Comparison of ENCODE assay signal across 24 mouse cellular contexts in the genomic region with DNA sequence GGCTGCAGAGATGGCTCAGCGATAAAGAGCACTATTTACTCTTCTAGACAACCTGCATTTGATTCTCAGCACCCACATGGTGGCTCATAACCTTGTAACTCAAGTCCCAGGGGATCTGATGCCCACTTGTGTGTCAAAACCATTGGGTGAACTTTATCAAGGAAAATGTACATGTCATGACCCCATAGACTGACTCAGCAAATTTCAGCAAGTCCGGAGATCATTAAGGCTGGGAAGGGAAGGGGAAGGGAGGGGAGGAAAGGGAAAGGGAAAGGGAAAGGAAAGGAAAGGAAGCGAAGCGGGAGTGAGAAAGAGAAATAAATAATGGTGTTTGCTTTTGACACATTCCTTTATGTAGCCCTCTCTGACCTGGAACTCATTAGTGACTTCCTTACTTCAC. TPM values are rescaled to one million over a fixed set of nuclear protein-coding genes. Genes with fewer than 3 reads are reported as not detected.
DNase-seq lines count a peak whose midpoint lies in the region; ATAC-seq and TF ChIP-seq lines count a peak whose summit lies in the region.
"Had no signal": no experiment of that assay in that cellular context is flagged by ENCODE, and none has a peak within 500 bp of the region (broad histone marks: within the 10 kb centered on the region; RNA-seq: fewer than 3 reads in every experiment).

No protein-coding gene starts in this region.

- peaks cover 14% of the 10 kb centered on the region; the same call in 1 of the 2 replicates for H3K36me3 ChIP-seq in liver, adult 2 months (ENCODE audit: control insufficient read depth, insufficient read depth, low read length)
- peaks cover 4% of the 10 kb centered on the region; the same call in 1 of the 2 replicates for H3K36me3 ChIP-seq in liver, embryonic 15.5 days (replicated peaks)
- H3K36me3 ChIP-seq: heart, embryonic 15.5 days had no signal

- H3K27me3 ChIP-seq in liver, adult 2 months (ENCODE audit: control insufficient read depth, insufficient read depth, low read length): no peaks in the 10 kb centered on the region
- H3K27me3 ChIP-seq in liver, embryonic 15.5 days: no peaks in the 10 kb centered on the region
- H3K27me3 ChIP-seq: forebrain, embryonic 15.5 days; heart, embryonic 15.5 days; hindbrain, embryonic 13.5 days; Patski had no signal

- ATAC-seq in liver, embryonic 15.5 days (ENCODE audit: insufficient read depth): no peak
- ATAC-seq: CD4-positive, CD25-positive, alpha-beta regulatory T cell, adult 4 months; forebrain, embryonic 15.5 days; hindbrain, postnatal 0 days; Patski had no signal

- no peak overlapping the region for H3K4me2 ChIP-seq in liver, embryonic 15.5 days
- H3K4me2 ChIP-seq: forebrain, embryonic 15.5 days; heart, embryonic 15.5 days; hindbrain, embryonic 13.5 days had no signal

- no peak for TF ChIP-seq CTCF in liver, adult 2 months (IDR thresholded peaks at IDR 0.05; ENCODE audit: low read depth, low read length)
- TF ChIP-seq CTCF in lung, adult 2 months (IDR thresholded peaks at IDR 0.05; ENCODE audit: insufficient read depth, low read length): no peak

- no peak overlapping the region for H3K9ac ChIP-seq in liver, adult 2 months (ENCODE audit: low read depth, low read length)
- no peak overlapping the region for H3K9ac ChIP-seq in liver, embryonic 15.5 days
- H3K9ac ChIP-seq: forebrain, embryonic 15.5 days; heart, embryonic 15.5 days; hindbrain, embryonic 13.5 days had no signal

- peaks cover 12% of the 10 kb centered on the region; the same call in 1 of the 2 replicates for H3K79me2 ChIP-seq in liver, adult 2 months (ENCODE audit: control insufficient read depth, insufficient read depth, low read length)

- no peak overlapping the region for H3K4me3 ChIP-seq in liver, adult 2 months (ENCODE audit: insufficient read depth, low read depth, low read length)
- no peak overlapping the region for H3K4me3 ChIP-seq in liver, embryonic 15.5 days (replicated peaks)
- H3K4me3 ChIP-seq in lung, adult 2 months (replicated peaks; ENCODE audit: extremely low read depth, low read depth, low read length): no peak overlapping the region
- H3K4me3 ChIP-seq: embryonic facial prominence, embryonic 10.5 days; erythroblast, embryonic 14.5 days; forebrain, embryonic 15.5 days; heart, embryonic 10.5 days; heart, embryonic 15.5 days; hindbrain, embryonic 13.5 days had no signal

- WGBS in liver, adult 2 months: 55% methylated on average over 4 of the region's 4 CpGs
- WGBS in liver, embryonic 15.5 days (ENCODE audit: insufficient replicate concordance): 73% methylated on average over 4 of the region's 4 CpGs
- 68% methylated on average over 4 of the region's 4 CpGs for WGBS in lung, adult 2 months

- TF ChIP-seq POLR2A in liver, adult 2 months (IDR thresholded peaks at IDR 0.05; ENCODE audit: extremely low read depth, insufficient read depth, low read length): no peak
- no peak for TF ChIP-seq POLR2A in lung, adult 2 months (IDR thresholded peaks at IDR 0.05; ENCODE audit: borderline replicate concordance, extremely low read depth, low read depth, low read length)

- DNase-seq in R1 (ENCODE audit: low read depth, low spot score): peak; percentile 54
- peak; percentile 43 for DNase-seq in liver, adult 2 months (ENCODE audit: extremely low read depth, low read depth, low spot score)
- no peak for DNase-seq in spleen, postnatal 10 days (ENCODE audit: low spot score in 2 of 2)
- no peak for DNase-seq in lung, adult 2 months
- DNase-seq in lung, postnatal 14 days: no peak
- DNase-seq: adrenal gland, adult 2 months; adrenal gland, postnatal 36 days; cerebellum, adult 2 months; cerebellum, postnatal 10 days; heart, adult 18-20 months; heart, postnatal 14 days had no signal

- H3K27ac ChIP-seq in liver, adult 2 months (replicated peaks; ENCODE audit: insufficient read depth, low read depth, low read length): peak overlapping the region; percentile 26; the same call in 1 of the 2 replicates
- peak overlapping the region; percentile 49; the same call in 1 of the 2 replicates for H3K27ac ChIP-seq in liver, embryonic 15.5 days (replicated peaks)
- H3K27ac ChIP-seq: forebrain, embryonic 15.5 days; heart, embryonic 15.5 days; hindbrain, embryonic 13.5 days; hindbrain, postnatal 0 days had no signal

- H3K9me3 ChIP-seq in liver, embryonic 15.5 days (replicated peaks): no peaks in the 10 kb centered on the region
- H3K9me3 ChIP-seq: embryonic facial prominence, embryonic 10.5 days; forebrain, embryonic 15.5 days; heart, embryonic 10.5 days; heart, embryonic 15.5 days; hindbrain, embryonic 13.5 days had no signal

- peaks cover 18% of the 10 kb centered on the region for H3K4me1 ChIP-seq in liver, adult 2 months (ENCODE audit: control insufficient read depth, insufficient read depth, low read length)
- H3K4me1 ChIP-seq in liver, embryonic 15.5 days (replicated peaks): peaks cover 33% of the 10 kb centered on the region
- H3K4me1 ChIP-seq in lung, adult 2 months (ENCODE audit: control insufficient read depth, insufficient read depth, low read length): peaks cover 6% of the 10 kb centered on the region; the same call in 1 of the 2 replicates

RNA-seq across cellular contexts. Expression of a gene that starts 10.0 kb away (rescaled TPM):
- total RNA-seq in liver, adult 2 months (2014; rRNA removed): 0.13 and 0.28 TPM in 2 replicates
- polyA plus RNA-seq in liver, adult 2 months (2012; rRNA removed): not detected in 2 replicates
- polyA plus RNA-seq in liver, embryonic 15.5 days (2015; fragmentation: Nextera tagmentation; extraction: Ambion mirVana): 0.70 and 0.75 TPM in 2 replicates
- polyA plus RNA-seq in lung, adult 2 months (2012; rRNA removed): not detected in 2 replicates
- total RNA-seq: adrenal gland, adult 2 months; adrenal gland, postnatal 36 days; gastrocnemius, adult 8-10 months; gastrocnemius, postnatal 4 days; heart, adult 18-20 months; heart, postnatal 14 days; hematopoietic stem cell, adult 5-6 weeks; hindbrain, postnatal 0 days had no signal
- polyA plus RNA-seq: adrenal gland, adult 2 months; Patski had no signal

RNA-seq across cellular contexts. Expression of a gene that starts 18.1 kb away (rescaled TPM):
- total RNA-seq in liver, adult 2 months (2014; rRNA removed): 8.1 and 10.4 TPM in 2 replicates
- 5.2 and 6.8 TPM in 2 replicates for polyA plus RNA-seq in liver, adult 2 months (2012; rRNA removed)
- 6.2 and 6.8 TPM in 2 replicates for polyA plus RNA-seq in liver, embryonic 15.5 days (2015; fragmentation: Nextera tagmentation; extraction: Ambion mirVana)
- 6.8 and 7.2 TPM in 2 replicates for polyA plus RNA-seq in lung, adult 2 months (2012; rRNA removed)

RNA-seq across cellular contexts. Expression of a gene that starts 18.2 kb away (rescaled TPM):
- 91.8 and 98.9 TPM in 2 replicates for total RNA-seq in liver, adult 2 months (2014; rRNA removed)
- 29.2 and 31.3 TPM in 2 replicates for polyA plus RNA-seq in liver, adult 2 months (2012; rRNA removed)
- polyA plus RNA-seq in liver, embryonic 15.5 days (2015; fragmentation: Nextera tagmentation; extraction: Ambion mirVana): 53.5 and 57.4 TPM in 2 replicates
- polyA plus RNA-seq in lung, adult 2 months (2012; rRNA removed): 16.4 and 16.9 TPM in 2 replicates

RNA-seq across cellular contexts. Expression of a gene that starts 48.0 kb away (rescaled TPM):
- 45.5 and 59.3 TPM in 2 replicates for total RNA-seq in liver, adult 2 months (2014; rRNA removed)
- 52.3 and 55.4 TPM in 2 replicates for polyA plus RNA-seq in liver, adult 2 months (2012; rRNA removed)
- polyA plus RNA-seq in liver, embryonic 15.5 days (2015; fragmentation: Nextera tagmentation; extraction: Ambion mirVana): 195 and 226 TPM in 2 replicates
- polyA plus RNA-seq in lung, adult 2 months (2012; rRNA removed): 55.5 and 85.0 TPM in 2 replicates

RNA-seq across cellular contexts. Expression of a gene that starts 57.5 kb away (rescaled TPM):
- total RNA-seq in liver, adult 2 months (2014; rRNA removed): 56.1 and 67.8 TPM in 2 replicates
- 30.2 and 30.4 TPM in 2 replicates for polyA plus RNA-seq in liver, adult 2 months (2012; rRNA removed)
- polyA plus RNA-seq in liver, embryonic 15.5 days (2015; fragmentation: Nextera tagmentation; extraction: Ambion mirVana): 40.7 and 40.9 TPM in 2 replicates
- 25.9 and 44.2 TPM in 2 replicates for polyA plus RNA-seq in lung, adult 2 months (2012; rRNA removed)

Comparison
In these comparisons a context has a peak if more than half of its experiments do, and no peak if none do; other contexts are left out.
1. DNase-seq: peak in R1 (single experiment) and liver, adult 2 months (single experiment); none in spleen, postnatal 10 days (0 of 2), lung, adult 2 months (single experiment) and lung, postnatal 14 days (single experiment).